Mouse (Mus musculus): ENCODE measurements around the gene Slc25a43.

Slc25a43 gene

DNA sequence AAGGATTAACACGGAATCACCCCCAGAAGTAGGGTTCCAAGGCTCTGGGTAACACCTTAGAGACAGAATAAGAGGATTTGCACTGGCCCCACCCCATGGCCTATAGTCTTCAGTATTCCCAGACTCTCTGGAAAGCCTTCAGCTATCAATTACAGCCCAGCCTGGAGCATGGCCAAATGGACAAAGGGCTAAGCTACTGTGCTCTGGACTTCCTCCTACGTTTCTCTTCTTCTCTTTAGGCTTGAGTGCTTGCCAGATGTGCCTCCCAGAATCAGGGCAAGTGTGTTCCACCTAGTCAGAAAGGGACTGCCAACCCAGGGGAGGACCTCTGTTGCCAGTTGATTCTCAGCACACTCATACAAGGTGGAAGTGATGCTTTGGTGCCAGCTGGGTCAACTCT, 81.6 kb downstream of the Slc25a43 start:
- DNase-seq, result no peak

Data from cerebellum, adult 11-12 months (tissue).